In the genomic region with DNA sequence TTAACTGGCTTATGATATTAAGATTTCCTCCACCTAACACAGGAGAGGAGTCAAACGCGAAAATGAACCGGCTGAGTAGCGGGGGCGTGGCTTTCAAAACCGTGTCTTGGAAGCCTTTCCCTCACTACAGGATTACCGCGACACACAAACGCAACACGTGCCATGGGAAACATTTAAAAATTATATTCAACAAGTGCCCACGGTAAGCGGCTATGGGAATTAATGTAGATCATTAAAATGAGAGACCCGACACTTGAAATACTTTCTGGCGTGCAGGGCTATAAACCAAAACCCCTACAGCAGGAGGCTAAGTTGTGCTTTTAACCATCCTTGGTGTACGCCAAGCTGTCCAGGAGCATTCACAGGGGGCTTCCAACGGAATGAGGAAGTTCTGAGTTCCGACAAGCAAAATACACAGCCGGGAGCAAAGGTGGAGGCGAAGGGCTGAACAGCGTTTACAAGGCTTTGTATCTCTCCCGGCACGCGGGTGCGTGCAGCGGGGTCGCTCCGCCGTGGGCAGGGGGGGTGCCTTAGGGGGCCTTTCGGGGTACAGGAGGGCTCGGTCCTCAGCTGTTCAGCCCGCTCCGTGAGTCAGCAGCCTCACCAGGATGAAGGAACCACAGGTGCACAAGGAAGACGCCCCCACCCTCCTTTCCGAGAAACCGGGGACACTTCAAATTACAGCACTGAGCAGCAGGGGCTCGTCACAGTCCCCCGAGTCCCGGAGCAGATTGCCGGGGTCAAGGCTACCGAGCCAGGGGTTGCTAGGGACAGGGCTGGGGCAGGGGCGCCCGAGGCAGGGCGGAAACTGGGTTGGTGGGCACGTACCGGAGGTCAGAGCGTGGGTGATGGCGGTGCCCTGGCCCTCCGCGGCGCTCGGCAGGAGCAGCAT, we compare ENCODE assay signal across 8 mouse cellular contexts. TPM values are rescaled to one million over a fixed set of nuclear protein-coding genes. Genes with fewer than 3 reads are reported as not detected.
DNase-seq lines count a peak whose midpoint lies in the region; ATAC-seq and TF ChIP-seq lines count a peak whose summit lies in the region.

No protein-coding gene starts in this region.

- DNase-seq in adrenal gland, adult 2 months = peak; percentile 42
- no peak for DNase-seq in adrenal gland, postnatal 4 days (ENCODE audit: low spot score in 2 of 2)
- no peak for DNase-seq in ES-E14 (ENCODE audit: low read depth, low spot score)
- DNase-seq in heart, postnatal 4 days = peak; percentile 13
- DNase-seq in limb, embryonic 11.5 days (ENCODE audit: low spot score) = peak; percentile 27
- DNase-seq in thymus, postnatal 4 days = peak; percentile 70

- peaks cover 27% of the 10 kb centered on the region for H3K36me3 ChIP-seq in ES-E14 (ENCODE audit: control insufficient read depth, insufficient read depth, low read length, poor library complexity, severe bottlenecking)
- H3K36me3 ChIP-seq in limb, embryonic 11.5 days (ENCODE audit: control insufficient read depth, insufficient read depth, low read length) = peaks cover 9% of the 10 kb centered on the region
- peaks cover 30% of the 10 kb centered on the region for H3K36me3 ChIP-seq in midbrain, embryonic 15.5 days (replicated peaks)

- no peaks in the 10 kb centered on the region for H3K27me3 ChIP-seq in limb, embryonic 11.5 days (ENCODE audit: control insufficient read depth, insufficient read depth, low read length)
- no peaks in the 10 kb centered on the region for H3K27me3 ChIP-seq in midbrain, embryonic 15.5 days (replicated peaks)

- H3K4me1 ChIP-seq in ES-E14 (ENCODE audit: control insufficient read depth in 2 of 2, insufficient read depth in 2 of 2, low read length in 2 of 2, poor library complexity in 1 of 2) = peaks cover 0 to 2% of the 10 kb centered on the region in 2 experiments; a peak in 3 of 4 replicates
- no peaks in the 10 kb centered on the region; the same call in 1 of the 2 replicates for H3K4me1 ChIP-seq in limb, embryonic 11.5 days (ENCODE audit: control insufficient read depth, insufficient read depth, low read length)
- H3K4me1 ChIP-seq in midbrain, embryonic 15.5 days = peaks cover 30% of the 10 kb centered on the region

- peak overlapping the region; percentile 94 for H3K4me2 ChIP-seq in limb, embryonic 11.5 days (ENCODE audit: low read depth, severe bottlenecking)
- peak overlapping the region; percentile 93 for H3K4me2 ChIP-seq in midbrain, embryonic 15.5 days

- peak overlapping the region; percentile 94 to 97 for H3K4me3 ChIP-seq in ES-E14 (ENCODE audit: insufficient read depth in 1 of 2, low read depth in 1 of 2, low read length in 2 of 2, poor library complexity in 1 of 2, severe bottlenecking in 1 of 2)
- peak overlapping the region; percentile 97 for H3K4me3 ChIP-seq in limb, embryonic 11.5 days (ENCODE audit: low read depth, low read length)
- H3K4me3 ChIP-seq in midbrain, embryonic 15.5 days = peak overlapping the region; percentile 99

- in situ Hi-C loops in ES-E14 (cut with MboI; ENCODE audit: low sequenced_read_pairs in 2 of 2, unreplicated experiment in 2 of 2) = no loop called here

- ATAC-seq in common myeloid progenitor, adult 5-6 weeks (replicated peaks; ENCODE audit: low read depth, poor library complexity, severe bottlenecking) = peak; percentile 34
- peak; percentile 70 for ATAC-seq in limb, embryonic 11.5 days (ENCODE audit: insufficient number of reproducible peaks, low FRiP score, low TSS enrichment, low read depth)
- ATAC-seq in midbrain, embryonic 15.5 days (replicated peaks) = peak; percentile 88

- peak overlapping the region; percentile 68 for H3K27ac ChIP-seq in ES-E14 (ENCODE audit: insufficient read depth, low read depth, low read length, poor library complexity, severe bottlenecking)
- H3K27ac ChIP-seq in limb, embryonic 11.5 days (replicated peaks; ENCODE audit: low read depth, low read length) = peak overlapping the region; percentile 47; the same call in 1 of the 2 replicates
- peak overlapping the region; percentile 84 for H3K27ac ChIP-seq in midbrain, embryonic 15.5 days

- no peaks in the 10 kb centered on the region for H3K9me3 ChIP-seq in ES-E14 (ENCODE audit: control insufficient read depth, insufficient read depth, low read depth, low read length)
- H3K9me3 ChIP-seq in limb, embryonic 11.5 days (ENCODE audit: control insufficient read depth, low read length) = no peaks in the 10 kb centered on the region
- no peaks in the 10 kb centered on the region for H3K9me3 ChIP-seq in midbrain, embryonic 15.5 days

- WGBS in limb, embryonic 11.5 days = under 1% methylated on average over 51 of the region's 51 CpGs
- WGBS in midbrain, embryonic 15.5 days = under 1% methylated on average over 51 of the region's 51 CpGs

- H3K9ac ChIP-seq in ES-E14 (ENCODE audit: insufficient read depth, low read depth, low read length, poor library complexity, severe bottlenecking) = peak overlapping the region; percentile 96
- H3K9ac ChIP-seq in limb, embryonic 11.5 days (ENCODE audit: low read length) = peak overlapping the region; percentile 81
- peak overlapping the region; percentile 84 for H3K9ac ChIP-seq in midbrain, embryonic 15.5 days

TF ChIP-seq in ES-E14, 5 proteins besides CTCF, POLR2A, EP300 and RAD21:
- TF ChIP-seq ZC3H11A (IDR thresholded peaks at IDR 0.05; ENCODE audit: borderline replicate concordance, low read depth, low read length) (no peak), MAFK (IDR thresholded peaks at IDR 0.05; ENCODE audit: insufficient read depth, low read depth, low read length) (no peak; the same call in 1 of the 2 replicates), CHD2 (IDR thresholded peaks at IDR 0.05; ENCODE audit: low read depth, low read length) (no peak), ZNF384 (IDR thresholded peaks at IDR 0.05; ENCODE audit: low read depth, low read length) (no peak), HCFC1 (IDR thresholded peaks at IDR 0.05; ENCODE audit: borderline replicate concordance, insufficient read depth, low read length) (no peak)

RNA-seq across cellular contexts. Expression of a gene that starts 0.6 kb away (rescaled TPM):
- total RNA-seq in adrenal gland, adult 2 months (2021) = 10 to 100 TPM; 27.6 to 33.5 TPM
- polyA plus RNA-seq in adrenal gland, adult 2 months (2012; rRNA removed) = 36.7 and 42.7 TPM in 2 replicates
- total RNA-seq in adrenal gland, postnatal 4 days (2021) = 10 to 100 TPM; 31.4 to 41.3 TPM
- 83.7 and 96.0 TPM in 2 replicates for total RNA-seq in ES-E14 (2012; rRNA removed)
- total RNA-seq in common myeloid progenitor, adult 5-6 weeks (2017) = 203 and 206 TPM in 2 replicates
- total RNA-seq in heart, postnatal 4 days (2021) = 10 to 100 TPM; 25.9 to 27.6 TPM
- 93.4 and 95.6 TPM in 2 replicates for polyA plus RNA-seq in limb, embryonic 11.5 days (2014; fragmentation: Nextera tagmentation; extraction: Ambion mirVana)
- 65.9 and 71.1 TPM in 2 replicates for polyA plus RNA-seq in midbrain, embryonic 15.5 days (2015; fragmentation: Nextera tagmentation; extraction: Ambion mirVana)

RNA-seq across cellular contexts. Expression of a gene that starts 0.7 kb away (rescaled TPM):
- total RNA-seq in adrenal gland, adult 2 months (2021) = 100 to 1,000 TPM; 136 to 146 TPM
- polyA plus RNA-seq in adrenal gland, adult 2 months (2012; rRNA removed) = 7.7 and 8.2 TPM in 2 replicates
- 100 to 1,000 TPM; 126 to 130 TPM for total RNA-seq in adrenal gland, postnatal 4 days (2021)
- total RNA-seq in ES-E14 (2012; rRNA removed) = 79.2 and 134 TPM in 2 replicates
- total RNA-seq in common myeloid progenitor, adult 5-6 weeks (2017) = 111 and 126 TPM in 2 replicates
- 10 to 100 TPM; 94.1 to 96.3 TPM for total RNA-seq in heart, postnatal 4 days (2021)
- polyA plus RNA-seq in limb, embryonic 11.5 days (2014; fragmentation: Nextera tagmentation; extraction: Ambion mirVana) = 230 and 231 TPM in 2 replicates
- 176 and 182 TPM in 2 replicates for polyA plus RNA-seq in midbrain, embryonic 15.5 days (2015; fragmentation: Nextera tagmentation; extraction: Ambion mirVana)

RNA-seq across cellular contexts. Expression of a gene that starts 47.5 kb away (rescaled TPM):
- 100 to 1,000 TPM; 273 to 311 TPM for total RNA-seq in adrenal gland, adult 2 months (2021)
- polyA plus RNA-seq in adrenal gland, adult 2 months (2012; rRNA removed) = 27.1 and 35.1 TPM in 2 replicates
- 100 to 1,000 TPM; 213 to 227 TPM for total RNA-seq in adrenal gland, postnatal 4 days (2021)
- total RNA-seq in ES-E14 (2012; rRNA removed) = 132 and 134 TPM in 2 replicates
- 82.6 and 101 TPM in 2 replicates for total RNA-seq in common myeloid progenitor, adult 5-6 weeks (2017)
- total RNA-seq in heart, postnatal 4 days (2021) = 100 to 1,000 TPM; 211 to 228 TPM
- 96.9 and 106 TPM in 2 replicates for polyA plus RNA-seq in limb, embryonic 11.5 days (2014; fragmentation: Nextera tagmentation; extraction: Ambion mirVana)
- polyA plus RNA-seq in midbrain, embryonic 15.5 days (2015; fragmentation: Nextera tagmentation; extraction: Ambion mirVana) = 71.7 and 76.9 TPM in 2 replicates

Comparison
In these comparisons a context has a peak if more than half of its experiments do, and no peak if none do; other contexts are left out.
1. DNase-seq: peak in adrenal gland, adult 2 months (single experiment), heart, postnatal 4 days (single experiment), limb, embryonic 11.5 days (single experiment) and thymus, postnatal 4 days (single experiment); none in adrenal gland, postnatal 4 days (0 of 2) and ES-E14 (single experiment).
2. ATAC-seq: peak in every context shown above with its lines; median percentile 88 in midbrain, embryonic 15.5 days; 70 in limb, embryonic 11.5 days; 34 in common myeloid progenitor, adult 5-6 weeks.
3. Peak in every context shown above with its lines, with median percentiles within 50 percentile points of each other: H3K27ac ChIP-seq, H3K4me3 ChIP-seq and H3K9ac ChIP-seq.